Mouse (Mus musculus): Measurements from ENCODE around the gene Ptpn7. TPM values are rescaled to one million over a fixed set of nuclear protein-coding genes. Genes with fewer than 3 reads are reported as not detected.

Gene Ptpn7
- total RNA-seq, 2 experiments from 2014 or later: 0.96 to 1.2 TPM

DNA sequence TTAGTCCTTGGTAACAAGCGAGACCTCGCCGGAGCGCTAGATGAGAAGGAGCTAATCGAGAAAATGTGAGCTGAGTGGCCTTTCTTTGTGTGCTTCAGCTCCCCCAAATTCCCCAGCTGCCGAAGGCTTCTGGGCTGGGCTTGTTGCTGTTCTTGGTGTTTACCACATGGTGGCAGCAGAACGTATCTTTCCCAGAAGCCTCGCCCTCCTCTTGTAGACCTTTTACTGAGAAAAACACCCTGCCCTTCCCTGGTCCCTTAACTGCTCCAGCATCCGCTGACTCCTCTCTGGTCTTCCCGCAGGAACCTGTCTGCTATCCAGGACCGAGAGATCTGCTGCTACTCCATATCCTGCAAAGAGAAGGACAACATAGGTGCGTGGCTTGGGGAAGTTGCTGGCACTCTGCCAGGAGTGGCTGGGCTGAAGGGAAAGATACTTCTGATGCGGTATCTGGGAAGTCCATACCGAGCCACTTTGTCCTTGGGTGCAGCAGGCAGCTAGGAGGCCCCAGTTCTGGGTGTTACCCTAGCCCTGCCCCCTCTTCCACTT, 22.0 kb downstream of the Ptpn7 start:
- DNase-seq (ENCODE audit: low spot score in 2 of 2): peak; percentile 61 to 68

DNA sequence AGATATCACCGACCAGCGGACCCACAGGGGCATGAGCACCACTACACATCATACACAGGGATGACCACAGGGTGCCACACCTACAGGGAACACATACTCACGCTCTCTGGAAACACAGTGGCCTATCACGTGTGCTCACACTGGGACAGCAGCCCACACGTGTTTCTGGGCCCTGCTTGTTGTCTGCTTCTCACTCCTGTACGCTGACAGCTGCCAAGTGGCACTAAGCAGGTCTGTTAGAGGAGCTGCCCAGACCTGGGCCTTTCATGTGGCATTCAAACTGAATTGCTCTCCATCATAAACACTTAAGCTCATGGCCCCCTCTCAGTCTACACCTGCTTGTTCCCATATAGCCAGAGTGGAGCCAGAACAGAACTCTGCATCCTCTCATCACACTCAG, 23.8 kb downstream of the Ptpn7 start:
- DNase-seq (ENCODE audit: low spot score in 2 of 2): no peak

DNA sequence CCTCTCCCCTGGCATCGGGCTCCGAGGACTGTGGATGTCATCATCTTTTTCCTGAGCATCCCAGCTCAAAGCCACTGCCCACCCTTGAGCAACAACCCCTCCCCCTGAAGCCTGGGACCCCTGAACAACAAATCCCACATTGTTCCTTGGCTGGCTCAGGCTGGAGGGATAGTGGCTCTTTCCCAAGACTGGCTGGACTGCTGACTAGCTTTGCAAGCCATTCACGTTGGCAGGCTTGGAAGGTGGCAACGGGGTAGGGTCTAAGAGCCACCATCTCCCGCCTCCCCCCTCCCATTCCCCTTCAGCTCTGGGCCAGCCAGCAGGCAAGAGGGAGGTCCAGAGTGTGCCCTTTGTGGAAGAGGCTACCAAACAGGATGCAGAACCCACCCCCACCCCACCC, 26.1 kb downstream of the Ptpn7 start:
- DNase-seq (ENCODE audit: low spot score in 2 of 2): no peak

DNA sequence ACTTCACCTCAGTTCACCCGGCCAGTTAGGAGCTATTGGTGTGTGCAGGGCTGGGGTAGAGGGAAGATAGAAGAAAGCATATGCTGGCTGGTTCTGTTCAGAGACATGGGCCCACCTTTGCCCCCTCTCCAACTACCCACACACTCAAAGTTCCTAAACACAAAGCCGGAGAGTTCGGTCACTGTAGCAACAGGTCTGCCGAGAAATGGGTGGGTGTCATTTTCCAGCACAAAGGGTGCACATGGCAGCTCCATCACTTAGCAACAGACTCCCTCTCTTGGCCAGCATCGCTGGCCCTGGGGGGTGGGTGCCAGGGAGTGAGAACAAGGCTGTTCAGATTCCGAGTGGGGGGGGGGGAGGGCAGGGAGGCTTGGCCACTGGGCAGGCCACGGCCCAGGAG, 26.6 kb downstream of the Ptpn7 start:
- no peak for DNase-seq (ENCODE audit: low spot score in 2 of 2)

DNA sequence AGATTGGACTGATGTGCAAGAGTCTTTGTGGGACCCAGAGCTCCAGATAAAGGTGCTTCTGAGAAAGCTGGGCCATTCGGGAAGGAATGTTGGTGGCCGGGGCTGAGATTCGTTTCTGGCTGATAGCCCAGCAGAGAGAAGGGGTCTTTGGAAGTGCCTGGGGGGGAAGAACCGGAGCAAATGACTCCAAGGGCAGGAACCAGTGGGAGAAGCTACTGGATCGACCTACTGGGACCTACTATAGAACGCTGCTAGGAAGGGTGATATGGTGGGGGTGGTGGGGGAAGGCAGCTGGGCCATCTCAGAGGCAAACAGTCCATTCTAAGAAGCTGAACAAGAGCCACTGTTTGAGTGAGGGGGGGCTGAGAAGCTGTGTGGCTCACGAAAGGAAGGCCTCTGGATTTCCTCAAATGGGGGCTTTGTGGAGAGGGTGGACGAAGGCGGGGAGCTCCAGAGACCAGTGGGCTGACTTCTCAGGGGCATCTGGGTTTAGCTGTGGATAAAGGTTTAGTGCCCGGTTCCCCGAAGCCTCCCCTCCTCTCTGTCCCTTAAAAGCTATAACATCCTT, 27.1 kb downstream of the Ptpn7 start:
- no peak for DNase-seq (ENCODE audit: low spot score in 2 of 2)

DNA sequence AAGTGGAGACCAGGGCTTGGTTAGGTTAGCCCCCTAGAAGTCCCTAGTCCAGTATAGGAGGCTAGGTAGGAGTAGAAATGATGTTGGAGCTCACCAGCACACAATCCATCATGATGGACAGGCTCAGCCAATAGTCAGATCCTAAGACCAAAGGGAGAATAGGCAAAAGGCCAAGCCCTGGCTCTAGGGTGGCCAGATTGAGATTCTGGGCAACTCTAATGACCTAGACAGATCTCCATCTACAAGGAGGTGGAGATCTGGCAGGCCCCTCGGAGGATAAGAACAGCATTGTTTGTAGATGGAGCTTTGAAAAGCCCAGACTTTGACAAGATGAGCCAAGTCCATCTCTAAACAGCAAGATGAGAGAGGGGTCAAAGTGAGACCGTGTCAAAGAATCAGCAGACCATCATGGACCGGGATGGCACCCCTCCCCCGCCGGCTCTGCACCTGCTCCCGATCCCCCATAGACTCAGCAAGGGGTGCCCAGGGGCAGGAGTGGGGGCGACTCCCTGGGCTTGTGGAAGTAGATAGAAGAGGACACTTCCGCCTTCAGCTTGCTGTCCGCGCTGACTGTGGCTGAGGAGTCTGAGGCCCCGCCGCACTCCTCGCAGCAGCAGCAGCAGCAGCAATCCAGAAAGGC, 28.0 kb downstream of the Ptpn7 start:
- no peak for DNase-seq (ENCODE audit: low spot score in 2 of 2)

DNA sequence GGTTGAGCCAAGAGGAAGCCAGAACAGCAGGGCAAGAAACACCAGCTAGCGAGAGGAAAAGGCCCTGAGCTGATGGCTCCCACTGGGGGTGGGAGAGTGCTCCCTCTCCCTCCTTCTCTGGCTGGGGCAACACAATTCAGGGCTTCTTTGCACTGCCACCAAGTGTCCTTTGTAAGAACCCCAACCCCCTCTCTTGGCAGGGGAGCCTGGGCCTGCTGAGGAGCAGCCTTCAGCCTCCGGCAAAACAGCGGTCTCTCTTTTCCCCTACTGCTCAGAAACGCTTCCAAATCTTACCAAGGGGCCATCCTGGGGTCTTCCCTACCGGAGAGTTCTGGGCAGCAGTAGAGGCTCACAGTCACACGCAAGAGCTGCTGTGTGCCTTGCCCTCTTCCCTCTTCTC, 30.2 kb downstream of the Ptpn7 start:
- no peak for DNase-seq (ENCODE audit: low spot score in 2 of 2)

DNA sequence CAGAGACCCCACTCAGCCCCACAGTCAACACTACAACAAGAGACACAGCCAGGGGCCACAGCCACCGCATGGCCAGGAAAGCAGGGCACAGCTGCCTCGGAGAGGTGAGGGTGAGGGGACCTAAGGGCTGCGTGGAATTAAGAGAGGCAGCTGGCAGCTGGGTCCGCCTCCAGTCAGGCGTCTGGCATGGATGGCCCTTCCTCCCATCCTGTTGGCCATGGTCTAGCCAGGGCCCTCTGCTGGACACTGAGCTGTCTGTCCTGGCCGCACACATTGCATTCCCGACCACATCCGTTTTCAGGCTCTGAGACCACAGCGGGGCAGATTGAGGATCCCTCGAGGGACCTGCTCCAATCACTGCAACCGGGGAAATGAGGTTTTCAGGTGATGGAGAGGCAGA, 34.9 kb downstream of the Ptpn7 start, which contains the start of gene Gpr37l1:
Gene Gpr37l1, minus strand, starts transcription at position 247 of the 400 bp plus-strand sequence.
- no peak for DNase-seq (ENCODE audit: low spot score in 2 of 2)

DNA sequence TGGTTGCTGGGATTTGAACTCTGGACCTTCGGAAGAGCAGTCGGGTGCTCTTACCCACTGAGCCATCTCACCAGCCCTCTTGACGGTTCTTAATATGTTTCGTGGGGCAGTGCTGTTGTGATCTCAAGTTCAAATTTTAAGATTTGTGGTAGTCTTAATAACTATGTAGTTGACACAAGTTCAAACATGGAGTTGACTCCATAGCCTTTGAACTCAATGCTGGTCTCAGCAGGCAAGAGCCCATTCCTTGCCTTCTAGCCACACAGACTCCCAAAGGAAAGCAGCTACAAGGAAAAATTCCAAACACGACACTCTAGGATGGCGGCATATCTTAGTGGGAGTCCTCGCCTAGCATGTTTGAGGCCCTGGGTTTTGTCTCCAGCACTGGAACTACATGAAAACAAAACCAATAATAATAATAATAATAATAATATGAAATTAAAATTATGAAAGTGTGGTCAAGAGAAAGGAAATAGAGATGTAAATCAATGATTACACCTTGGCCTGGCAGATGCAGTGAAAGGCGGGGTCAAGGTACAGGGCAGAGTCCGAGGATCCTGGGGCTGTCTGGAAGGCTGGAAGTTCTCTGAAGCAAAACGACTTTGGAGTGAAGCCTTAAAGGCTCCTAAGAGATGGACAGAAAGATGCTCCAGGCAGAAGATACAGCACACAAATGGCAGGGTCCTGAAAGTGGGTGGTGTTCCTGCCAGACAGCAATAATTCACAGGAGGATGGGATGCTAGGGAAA, 36.1 kb downstream of the Ptpn7 start:
- DNase-seq (ENCODE audit: low spot score in 2 of 2): no peak

DNA sequence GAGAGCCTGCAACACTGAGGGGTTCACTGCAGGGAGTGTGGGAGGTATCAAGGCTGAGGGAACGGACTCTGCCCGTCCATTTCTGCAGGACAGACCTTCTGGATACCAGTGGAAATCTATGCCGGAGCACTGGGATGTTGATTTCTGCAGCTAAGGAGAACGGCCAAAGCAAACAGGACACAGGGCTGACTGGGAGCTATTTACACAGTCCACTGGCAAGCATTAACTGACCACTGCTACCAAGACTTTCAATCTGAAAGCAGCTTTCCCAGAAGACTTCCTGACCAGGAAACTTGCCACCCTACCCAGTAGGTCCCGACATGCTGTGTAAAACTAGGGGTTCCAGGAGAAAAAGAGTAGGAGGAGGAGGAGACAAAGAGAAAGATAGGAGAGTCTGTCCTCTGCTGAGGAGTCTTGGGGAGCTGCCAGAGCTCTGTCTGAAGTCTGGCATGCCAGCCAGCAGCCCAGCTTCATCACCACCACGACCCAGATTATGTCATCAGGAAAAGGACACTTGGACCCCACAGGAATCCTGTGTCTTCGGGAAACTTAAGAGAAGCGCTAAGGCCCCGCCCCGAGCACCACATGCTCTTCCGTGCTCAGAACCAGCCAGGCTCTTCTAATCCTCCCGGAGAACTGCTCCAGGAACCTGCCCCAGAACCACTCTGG, 37.2 kb downstream of the Ptpn7 start:
- peak in 1 of 2 experiments; percentile 37 for DNase-seq (ENCODE audit: low spot score in 2 of 2)

DNA sequence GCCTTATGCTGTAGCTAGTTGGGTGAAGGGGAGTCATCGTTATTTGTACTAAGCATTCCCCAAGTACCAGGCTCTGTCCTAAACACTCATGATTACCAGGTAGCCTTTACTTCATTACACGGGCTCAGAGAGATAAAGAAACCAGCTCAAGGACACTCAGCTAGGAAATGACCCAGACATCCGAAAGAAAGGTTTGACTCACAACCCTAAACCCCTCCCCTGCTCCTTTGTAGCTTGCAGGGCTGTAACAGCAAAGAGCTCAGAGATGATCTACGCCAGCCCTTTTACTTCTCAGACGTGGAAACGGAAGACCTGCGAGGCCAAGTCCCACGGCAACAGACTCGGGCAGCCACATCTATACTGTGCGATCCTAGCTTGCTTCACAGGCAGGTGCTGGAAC, 37.8 kb downstream of the Ptpn7 start:
- DNase-seq (ENCODE audit: low spot score in 2 of 2): no peak

DNA sequence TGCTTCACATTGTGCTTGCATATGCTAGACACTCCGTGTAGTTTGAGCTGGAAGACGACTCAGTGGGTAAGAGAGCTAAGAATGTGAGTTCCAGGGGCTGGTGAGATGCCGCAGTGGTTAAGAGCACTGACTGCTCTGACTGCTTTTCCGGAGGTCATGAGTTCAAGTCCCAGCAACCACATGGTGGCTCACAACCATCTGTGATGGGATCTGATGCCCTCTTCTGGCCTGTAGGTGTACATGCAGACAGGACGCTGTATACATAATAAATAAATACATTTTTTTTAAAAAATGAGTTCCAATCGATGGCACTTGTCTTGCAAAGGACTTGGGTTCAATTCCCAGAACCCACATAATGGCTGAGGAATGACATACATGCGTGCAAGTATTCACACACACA, 38.7 kb downstream of the Ptpn7 start:
- DNase-seq (ENCODE audit: low spot score in 2 of 2): no peak

DNA sequence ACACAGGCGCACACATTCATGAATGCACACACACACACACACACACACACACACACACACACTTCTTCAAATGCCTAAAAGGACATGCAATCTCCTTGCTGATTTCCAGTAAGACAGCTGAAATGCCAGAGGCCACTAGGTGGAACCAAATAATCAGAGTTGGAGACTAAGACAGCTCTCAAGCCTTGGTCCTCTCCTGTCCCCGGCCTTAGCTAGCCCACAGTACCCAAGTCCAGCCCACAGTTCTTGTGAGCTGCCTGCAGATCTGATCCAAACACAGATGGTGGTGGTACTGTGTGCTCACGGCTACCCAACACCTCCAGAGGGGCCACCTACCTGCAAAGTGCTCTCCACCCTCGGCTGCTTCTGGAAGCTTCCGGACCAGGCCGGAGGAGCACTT, 39.5 kb downstream of the Ptpn7 start:
- peak in 1 of 2 experiments; percentile 46 for DNase-seq (ENCODE audit: low spot score in 2 of 2)

DNA sequence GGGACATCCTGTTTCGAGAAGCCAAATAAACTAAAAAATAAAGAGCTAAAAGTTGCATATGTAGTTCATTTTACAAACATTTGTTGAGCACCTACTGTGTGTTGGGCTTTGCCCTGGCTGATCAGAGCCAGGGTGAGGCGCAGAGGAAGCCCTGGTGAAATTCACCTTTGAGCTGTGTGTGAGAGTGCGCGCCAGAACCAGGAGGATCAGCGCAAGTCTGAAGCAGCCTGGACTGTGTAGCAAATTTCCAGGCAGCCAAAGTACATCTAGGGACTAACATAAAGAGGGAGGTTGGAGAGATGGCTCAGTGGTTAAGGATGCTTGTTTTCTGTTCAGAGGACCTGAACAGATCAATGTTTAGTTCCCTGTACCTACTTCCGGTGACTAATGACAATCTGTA, 40.8 kb downstream of the Ptpn7 start:
- DNase-seq (ENCODE audit: low spot score in 2 of 2): no peak

DNA sequence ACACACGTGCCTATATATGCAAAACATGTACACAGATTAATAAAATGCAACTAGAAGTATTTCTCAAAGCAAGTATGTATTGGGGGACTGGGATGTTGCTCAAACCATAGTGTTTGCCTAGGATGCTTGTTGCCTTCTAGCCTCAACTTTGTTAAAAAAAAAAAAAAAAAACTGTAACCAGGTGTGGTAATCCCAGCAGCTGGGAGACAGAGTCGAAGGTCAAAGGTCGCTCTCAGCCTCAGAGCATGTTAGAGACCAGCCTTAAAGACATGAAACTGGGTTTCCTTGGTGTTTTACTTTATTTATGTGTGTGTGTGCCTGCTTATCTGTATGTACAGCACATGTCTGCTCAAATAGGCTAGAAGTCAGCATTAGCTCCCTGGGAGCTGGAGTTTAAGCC, 42.7 kb downstream of the Ptpn7 start:
- DNase-seq (ENCODE audit: low spot score in 2 of 2): no peak

DNA sequence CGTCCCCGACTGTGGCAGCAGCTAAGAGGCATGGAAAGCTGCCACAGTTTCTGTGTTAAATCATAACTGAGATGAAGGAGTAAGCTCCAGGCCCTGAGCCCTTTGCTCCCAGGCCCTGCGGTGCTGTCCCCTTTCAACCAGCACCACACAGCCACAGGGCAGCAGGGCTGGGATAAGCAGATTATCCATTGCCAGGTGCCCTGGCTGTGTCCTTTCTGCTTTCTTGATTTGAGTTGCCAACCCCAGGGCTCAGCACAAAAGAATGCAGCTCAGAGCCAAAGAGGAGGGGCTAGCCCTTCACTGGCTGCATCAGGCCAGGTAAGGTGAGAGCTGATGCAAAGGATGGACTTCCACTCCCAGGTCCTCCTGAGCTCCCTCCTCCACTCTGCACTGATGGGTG, 45.2 kb downstream of the Ptpn7 start:
- no peak for DNase-seq (ENCODE audit: low spot score in 2 of 2)

DNA sequence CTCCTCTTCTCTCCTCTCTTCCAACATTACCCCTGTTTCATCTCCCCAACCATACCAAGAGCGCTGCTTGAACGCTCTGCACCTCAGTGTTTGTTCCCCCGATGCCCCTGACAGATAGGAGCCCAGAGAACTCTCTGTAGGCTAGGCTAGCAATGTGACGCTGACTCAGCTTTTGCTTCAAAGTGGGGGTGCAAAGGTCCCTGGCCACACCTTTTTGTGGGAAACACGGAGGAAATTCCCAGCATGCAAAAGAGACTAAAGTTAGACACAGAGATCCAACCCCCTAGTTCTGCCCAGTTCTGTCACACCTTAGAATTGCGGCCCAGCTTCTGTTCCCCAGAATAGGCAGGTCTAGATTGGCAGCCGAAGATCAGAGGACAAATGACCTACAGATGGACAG, 46.4 kb downstream of the Ptpn7 start:
- no peak for DNase-seq (ENCODE audit: low spot score in 2 of 2)

DNA sequence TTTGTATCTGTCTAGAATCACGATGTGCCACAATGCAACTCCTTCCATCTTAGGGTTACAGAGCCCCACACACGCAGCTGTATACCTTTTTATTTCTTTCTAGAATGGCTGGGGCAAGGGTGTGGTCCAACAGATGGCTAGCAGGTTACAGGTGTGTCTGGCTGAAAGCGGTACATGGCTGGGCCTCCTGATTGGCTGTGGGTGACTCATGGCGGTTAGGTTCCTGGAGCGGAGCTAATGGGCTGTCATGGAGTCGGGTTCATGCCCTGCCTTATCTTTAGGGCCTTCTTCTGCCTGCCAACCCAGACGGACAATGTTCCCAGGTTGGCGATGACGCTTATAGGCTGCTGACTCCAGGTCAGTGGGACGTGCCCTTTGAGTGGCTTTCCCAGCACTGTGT, 48.3 kb downstream of the Ptpn7 start:
- DNase-seq (ENCODE audit: low spot score in 2 of 2): no peak

DNA sequence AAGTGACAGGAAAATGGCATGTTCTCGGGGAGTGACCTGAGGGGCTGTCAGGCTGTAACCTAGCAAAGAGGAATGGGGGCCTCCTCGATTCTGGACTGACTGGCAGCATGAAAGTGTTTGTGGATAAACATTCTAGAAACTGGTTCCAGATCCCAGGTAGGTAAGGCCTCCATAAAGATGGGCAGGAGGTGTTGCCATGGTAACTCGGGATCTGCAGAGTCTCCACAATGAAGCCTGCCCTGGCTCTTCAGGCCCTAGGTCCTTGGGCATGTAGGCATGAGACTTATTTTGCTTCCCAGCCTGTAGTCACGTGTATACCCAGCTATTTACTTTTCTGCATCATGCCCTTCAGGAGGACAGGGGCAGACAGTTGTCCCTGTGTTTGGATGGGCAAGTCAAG, 48.8 kb downstream of the Ptpn7 start:
- no peak for DNase-seq (ENCODE audit: low spot score in 2 of 2)

DNA sequence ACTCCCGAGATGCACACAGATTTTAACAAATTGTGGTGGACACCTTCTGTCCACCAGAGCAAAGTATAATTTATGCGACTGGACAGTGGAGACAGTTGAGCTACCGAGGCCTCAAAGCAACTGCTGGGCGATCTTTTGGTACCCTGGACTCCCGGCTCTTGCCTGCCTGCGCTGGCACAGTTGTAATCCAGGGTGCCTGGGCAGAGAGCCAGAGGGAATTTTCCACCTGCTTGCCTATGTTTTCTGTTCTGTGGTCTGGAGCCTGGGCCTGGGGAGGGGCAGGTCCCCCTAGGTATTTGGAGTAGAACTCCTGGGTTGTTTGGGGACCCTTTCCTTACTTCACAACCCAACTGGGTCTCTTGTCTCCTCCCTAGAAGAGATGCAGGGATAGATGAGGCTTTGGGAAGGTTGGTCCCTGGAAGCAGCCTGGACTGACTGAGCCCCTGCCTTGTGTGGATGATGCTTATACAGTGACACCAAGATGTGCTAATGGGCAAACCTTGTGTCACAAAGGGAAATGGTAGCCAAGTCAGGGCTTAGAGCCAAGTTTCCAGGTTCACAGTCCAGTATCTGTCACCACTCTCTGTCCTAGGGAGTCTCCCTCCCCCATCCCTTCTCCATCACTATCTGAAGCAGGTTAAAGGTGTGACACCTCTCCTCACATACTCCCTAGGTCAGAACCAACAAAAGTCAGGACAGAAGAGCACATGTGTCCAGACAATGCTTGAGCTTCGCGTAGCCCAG, 49.6 kb downstream of the Ptpn7 start:
- DNase-seq (ENCODE audit: low spot score in 2 of 2): peak in 1 of 2 experiments; percentile 44

DNA sequence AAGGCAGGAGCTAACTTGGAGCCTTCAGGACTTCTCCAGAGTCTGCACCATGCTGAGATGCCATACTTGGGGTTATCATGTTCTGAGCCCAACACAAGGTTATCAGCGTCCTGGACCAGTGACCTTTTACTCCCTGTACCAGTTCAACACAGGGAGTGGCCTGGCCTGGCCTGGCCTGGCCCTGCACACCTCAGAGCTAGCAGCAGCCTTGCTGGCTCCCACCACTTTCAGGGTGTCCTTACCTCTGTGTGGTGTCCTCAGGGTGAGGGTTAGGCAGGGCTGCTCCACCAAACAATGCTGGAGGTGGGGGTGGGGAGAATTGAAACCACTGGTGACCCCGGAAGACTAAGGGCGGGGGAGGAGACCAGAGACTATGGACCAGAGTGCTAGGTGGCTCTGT, 50.5 kb downstream of the Ptpn7 start:
- DNase-seq (ENCODE audit: low spot score in 2 of 2): no peak
